Mouse (Mus musculus) heart, embryonic 10.5 days (tissue): Measurements from ENCODE around the gene Kif2b. TPM values are rescaled to one million over a fixed set of nuclear protein-coding genes. Genes with fewer than 3 reads are reported as not detected.

Experiments used
- DNase-seq: peaks from one replicate; pipeline ENCODE4 v3.0.0-alpha.2; 2017; ENCODE audit warnings: low spot score
- H3K27ac ChIP-seq: fragments of 300-500 bp; sonication (generic); 2 replicates; pipeline ENCODE4 v1.5.1; 2016; ENCODE audit warnings: mild to moderate bottlenecking
- H3K27me3 ChIP-seq: fragments of 300-500 bp; sonication (generic); 2 replicates; pipeline ENCODE4 v1.6.1; 2016; ENCODE audit warnings: mild to moderate bottlenecking; ENCODE audit not compliant: poor library complexity, insufficient read depth, severe bottlenecking
- H3K36me3 ChIP-seq: fragments of 300-500 bp; sonication (generic); 2 replicates; pipeline ENCODE4 v1.6.1; 2016; ENCODE audit warnings: mild to moderate bottlenecking, moderate library complexity
- H3K4me1 ChIP-seq: fragments of 300-500 bp; sonication (generic); 2 replicates; pipeline ENCODE4 v1.6.1; 2016; ENCODE audit warnings: mild to moderate bottlenecking
- H3K4me3 ChIP-seq: fragments of 300-500 bp; sonication (generic); 2 replicates; pipeline ENCODE4 v1.5.1; 2016; ENCODE audit warnings: mild to moderate bottlenecking, moderate library complexity
- H3K9me3 ChIP-seq: fragments of 300-500 bp; sonication (generic); 2 replicates; pipeline ENCODE4 v1.6.1; 2016; ENCODE audit warnings: mild to moderate bottlenecking, moderate library complexity
- WGBS: fragments of 180-500 bp; shearing (Covaris S2); methylation state at CpG from one replicate; pipeline ENCODE4 v1.1.7; 2016; 5-methylcytosine and 5-hydroxymethylcytosine counted together
- polyA plus RNA-seq: library from polyadenylated mRNA; unstranded; fragments of >200 nt; fragmentation: Nextera tagmentation; extraction: Ambion mirVana; gene quantifications from 2 replicates; pipeline ENCODE4 v1.2.1, GENCODE M21; 2016

Kif2b gene
- not detected in 2 replicates for polyA plus RNA-seq

- Histone ChIP-seq H3K27me3 (no peaks in the 10 kb centered on the region), H3K4me1 (no peaks in the 10 kb centered on the region), H3K36me3 (no peaks in the 10 kb centered on the region), H3K4me3 (no peak within 1 kb of the TSS), H3K27ac (no peak within 1 kb of the TSS), H3K9me3 (no peaks in the 10 kb centered on the region; the same call in 1 of the 2 replicates)
- no peak for DNase-seq
- WGBS: 82% methylated on average over 9 of the region's 9 CpGs
Measured at GRCm38 (mm10) chr11:91577317-91577716, at the start of gene Kif2b. Gene Kif2b, minus strand, starts transcription at chr11:91577558.

GRCm38 (mm10) chr11:91593088-91593487, 15.7 kb upstream of the Kif2b start:
- no peaks in the 10 kb centered on the region for H3K9me3 ChIP-seq
- no peak overlapping the region for H3K27ac ChIP-seq
- DNase-seq: no peak
- H3K36me3 ChIP-seq: no peaks in the 10 kb centered on the region
- H3K4me1 ChIP-seq: no peaks in the 10 kb centered on the region
- no peak overlapping the region for H3K4me3 ChIP-seq
- H3K27me3 ChIP-seq: no peaks in the 10 kb centered on the region
- 65% methylated on average over 3 of the region's 3 CpGs for WGBS

- no peak for DNase-seq
- Histone ChIP-seq H3K4me1 (no peaks in the 10 kb centered on the region), H3K27ac (no peak overlapping the region), H3K36me3 (no peaks in the 10 kb centered on the region), H3K27me3 (no peaks in the 10 kb centered on the region), H3K4me3 (no peak overlapping the region), H3K9me3 (no peaks in the 10 kb centered on the region; the same call in 1 of the 2 replicates)
- WGBS: 90% methylated on average over 19 of the region's 19 CpGs
Measured at GRCm38 (mm10) chr11:91576856-91577255, 502 bp downstream of the Kif2b start.

- Histone ChIP-seq H3K27ac (no peak overlapping the region), H3K27me3 (no peaks in the 10 kb centered on the region), H3K4me1 (no peaks in the 10 kb centered on the region), H3K4me3 (no peak overlapping the region), H3K9me3 (no peaks in the 10 kb centered on the region; the same call in 1 of the 2 replicates), H3K36me3 (no peaks in the 10 kb centered on the region)
- DNase-seq: no peak
- WGBS: 86% methylated on average over 8 of the region's 8 CpGs
Measured at GRCm38 (mm10) chr11:91575406-91575805, 2.0 kb downstream of the Kif2b start.

- no peaks in the 10 kb centered on the region for H3K36me3 ChIP-seq
- no peak overlapping the region for H3K4me3 ChIP-seq
- H3K27me3 ChIP-seq: no peaks in the 10 kb centered on the region
- H3K27ac ChIP-seq: no peak overlapping the region
- no peaks in the 10 kb centered on the region for H3K4me1 ChIP-seq
- H3K9me3 ChIP-seq: no peaks in the 10 kb centered on the region; the same call in 1 of the 2 replicates
- DNase-seq: no peak
- WGBS: 75% methylated on average over 3 of the region's 3 CpGs
Measured at GRCm38 (mm10) chr11:91574477-91574876, 2.9 kb downstream of the Kif2b start.

GRCm38 (mm10) chr11:91530737-91531136, 46.6 kb downstream of the Kif2b start:
- no peak for DNase-seq
- no peaks in the 10 kb centered on the region for H3K27me3 ChIP-seq
- H3K36me3 ChIP-seq: no peaks in the 10 kb centered on the region
- H3K4me1 ChIP-seq: no peaks in the 10 kb centered on the region
- 81% methylated on average over 4 of the region's 4 CpGs for WGBS
- no peaks in the 10 kb centered on the region for H3K9me3 ChIP-seq
- H3K4me3 ChIP-seq: no peak overlapping the region
- no peak overlapping the region for H3K27ac ChIP-seq
